Mouse (Mus musculus) layer of hippocampus, postnatal 25 days (tissue): ENCODE results near the gene Rwdd2b. TPM values are rescaled to one million over a fixed set of nuclear protein-coding genes. Genes with fewer than 3 reads are reported as not detected.

ENCODE experiments used
- DNase-seq, 2 experiments: peaks; one replicate each; pipeline ENCODE4 v3.0.0; 2022; ENCODE audit warnings: mixed read lengths in 2 of 2, low spot score in 1 of 2; ENCODE audit errors: extremely low spot score in 1 of 2
- total RNA-seq, 2 experiments: library from RNA; stranded (reverse); gene quantifications; 2 replicates each; pipeline ENCODE4 v1.2.3; 2021

The Rwdd2b gene
- total RNA-seq, 2 experiments from 2014 or later: 10.6 to 11.7 TPM

GRCm38 (mm10) chr16:87427516-87427915 lies 12.9 kb downstream of the Rwdd2b start:
- no peak for DNase-seq

GRCm38 (mm10) chr16:87420662-87421061 lies 19.7 kb downstream of the Rwdd2b start:
- DNase-seq: no peak

- DNase-seq: no peak
Observed at GRCm38 (mm10) chr16:87405001-87405400, 35.4 kb downstream of the Rwdd2b start.

- peak; percentile 24 to 68 for DNase-seq
Observed at GRCm38 (mm10) chr16:87393813-87394548, 46.4 kb downstream of the Rwdd2b start.

GRCm38 (mm10) chr16:87387444-87387977 lies 52.9 kb downstream of the Rwdd2b start:
- no peak for DNase-seq

GRCm38 (mm10) chr16:87384366-87384765 lies 56.0 kb downstream of the Rwdd2b start:
- no peak for DNase-seq

Other genes starting within 250 kb of the Rwdd2b start
- 10 to 100 TPM; 17.1 to 20.5 TPM for gene N6amt1, start 86.4 kb downstream of the Rwdd2b start, total RNA-seq
- gene Ltn1, start 8.0 kb downstream of the Rwdd2b start, total RNA-seq: 10 to 100 TPM; 44.9 to 46.5 TPM
- 10 to 100 TPM; 36.1 to 46.4 TPM for gene Usp16, start 14.1 kb upstream of the Rwdd2b start, total RNA-seq
- gene Cct8, start 55.3 kb upstream of the Rwdd2b start, total RNA-seq: 100 to 1,000 TPM; 172 to 195 TPM
- gene Map3k7cl, start 112.8 kb upstream of the Rwdd2b start, total RNA-seq: under 1 TPM; 0.59 to 0.73 TPM